Mouse (Mus musculus): ENCODE measurements around the gene Boll. TPM values are rescaled to one million over a fixed set of nuclear protein-coding genes. Genes with fewer than 3 reads are reported as not detected.
A peak's percentile ranks its signal among the peaks of the same experiment; 100 is the strongest.

The Boll gene
- polyA plus RNA-seq (2021): not detected

GRCm38 (mm10) chr1:55363044-55363565 lies at the start of gene Boll:
Gene Boll, minus strand, starts transcription at chr1:55363469.
- peak; percentile 65 for TF ChIP-seq CTCF (IDR thresholded peaks at IDR 0.05)
- DNase-seq (ENCODE audit: low read depth, low spot score) (no peak), ATAC-seq (no peak)
- peaks cover 38% of the 10 kb centered on the region for H3K27me3 ChIP-seq
- POLR2A ChIA-PET: no interaction called here
- CTCF ChIA-PET: no interaction called here
- in situ Hi-C loops (cut with MboI; ENCODE audit: low pct_unique_long_range_greater_than_20kb): loop anchor here (25.0 kb wide), 1 partner anchor 1174 kb away; no protein-coding TSS in a partner anchor

GRCm38 (mm10) chr1:55412569-55412968 lies 49.3 kb upstream of the Boll start:
- in situ Hi-C loops (cut with MboI; ENCODE audit: low pct_unique_long_range_greater_than_20kb): loop anchor here (25.0 kb wide), 1 partner anchor 1975 kb away; the partner anchor contains the start of gene 1700066M21Rik
- ChIA-PET POLR2A (no interaction called here), CTCF (no interaction called here)
- no peak for TF ChIP-seq CTCF (IDR thresholded peaks at IDR 0.05)
- ATAC-seq (no peak), DNase-seq (ENCODE audit: low read depth, low spot score) (no peak)
- no peaks in the 10 kb centered on the region for H3K27me3 ChIP-seq

GRCm38 (mm10) chr1:55411079-55411478 lies 47.8 kb upstream of the Boll start:
- no peaks in the 10 kb centered on the region for H3K27me3 ChIP-seq
- ATAC-seq (no peak), DNase-seq (ENCODE audit: low read depth, low spot score) (no peak)
- POLR2A ChIA-PET: no interaction called here
- in situ Hi-C loops (cut with MboI; ENCODE audit: low pct_unique_long_range_greater_than_20kb): loop anchor here (25.0 kb wide), 1 partner anchor 1976 kb away; the partner anchor contains the start of gene 1700066M21Rik
- CTCF ChIA-PET: interaction anchor here (1.1 kb wide), 1 partner anchor 305 kb away, joined by 3 read pairs; no protein-coding TSS in a partner anchor
- no peak for TF ChIP-seq CTCF (IDR thresholded peaks at IDR 0.05)

- in situ Hi-C loops (cut with MboI; ENCODE audit: low pct_unique_long_range_greater_than_20kb): loop anchor here (25.0 kb wide), 1 partner anchor 1977 kb away; the partner anchor contains the start of gene 1700066M21Rik
- POLR2A ChIA-PET: no interaction called here
- H3K27me3 ChIP-seq: no peaks in the 10 kb centered on the region
- TF ChIP-seq CTCF (IDR thresholded peaks at IDR 0.05): no peak
- DNase-seq (ENCODE audit: low read depth, low spot score) (no peak), ATAC-seq (no peak)
- CTCF ChIA-PET: no interaction called here
Observed at GRCm38 (mm10) chr1:55410670-55411069, 47.4 kb upstream of the Boll start.

GRCm38 (mm10) chr1:55406531-55407375 lies 43.5 kb upstream of the Boll start:
- no peaks in the 10 kb centered on the region for H3K27me3 ChIP-seq
- ChIA-PET CTCF (interaction anchor here (0.9 kb wide), 1 partner anchor 330 kb away, joined by 5 read pairs; no protein-coding TSS in a partner anchor), POLR2A (interaction anchor here (0.5 kb wide), 1 partner anchor 346 kb away, joined by 4 read pairs; no protein-coding TSS in a partner anchor)
- in situ Hi-C loops (cut with MboI; ENCODE audit: low pct_unique_long_range_greater_than_20kb): loop anchor here (5.0 to 25.0 kb wide), 4 partner anchors 171 to 1981 kb away; partner anchors contain the start of gene 1700066M21Rik
- DNase-seq (ENCODE audit: low read depth, low spot score) (no peak), ATAC-seq (peak; percentile 13)
- no peak for TF ChIP-seq CTCF (IDR thresholded peaks at IDR 0.05)

- no peak for TF ChIP-seq CTCF (IDR thresholded peaks at IDR 0.05)
- ATAC-seq (peak; percentile 58), DNase-seq (ENCODE audit: low read depth, low spot score) (no peak)
- in situ Hi-C loops (cut with MboI; ENCODE audit: low pct_unique_long_range_greater_than_20kb): loop anchor here (5.0 to 25.0 kb wide), 4 partner anchors 171 to 1981 kb away; partner anchors contain the start of gene 1700066M21Rik
- ChIA-PET CTCF (interaction anchor here (2.6 kb wide), 1 partner anchor 468 kb away, joined by 25 read pairs; no protein-coding TSS in a partner anchor), POLR2A (interaction anchor here (0.5 kb wide), 1 partner anchor 347 kb away, joined by 4 read pairs; no protein-coding TSS in a partner anchor)
- H3K27me3 ChIP-seq: no peaks in the 10 kb centered on the region
Observed at GRCm38 (mm10) chr1:55406023-55406413, 42.7 kb upstream of the Boll start.

GRCm38 (mm10) chr1:55405272-55406022 lies 42.2 kb upstream of the Boll start, which contains the start of gene Plcl1:
Gene Plcl1, plus strand, starts transcription at chr1:55405921.
- CTCF ChIA-PET: interaction anchor here (0.7 to 2.6 kb wide), 11 partner anchors 170 to 469 kb away, joined by 3 to 25 read pairs (median 5); no protein-coding TSS in a partner anchor
- DNase-seq (ENCODE audit: low read depth, low spot score) (peak; percentile 77), ATAC-seq (peak; percentile 99)
- no peaks in the 10 kb centered on the region for H3K27me3 ChIP-seq
- POLR2A ChIA-PET: no interaction called here
- no peak for TF ChIP-seq CTCF (IDR thresholded peaks at IDR 0.05)
- in situ Hi-C loops (cut with MboI; ENCODE audit: low pct_unique_long_range_greater_than_20kb): loop anchor here (5.0 to 25.0 kb wide), 4 partner anchors 172 to 1982 kb away; partner anchors contain the start of gene 1700066M21Rik

GRCm38 (mm10) chr1:55404439-55404838 lies 41.2 kb upstream of the Boll start:
- in situ Hi-C loops (cut with MboI; ENCODE audit: low pct_unique_long_range_greater_than_20kb): loop anchor here (5.0 to 25.0 kb wide), 3 partner anchors 430 to 1983 kb away; partner anchors contain the start of gene 1700066M21Rik
- ChIA-PET CTCF (interaction anchor here (0.7 to 2.6 kb wide), 18 partner anchors 13 to 470 kb away, joined by 3 to 25 read pairs (median 4); no protein-coding TSS in a partner anchor), POLR2A (no interaction called here)
- DNase-seq (ENCODE audit: low read depth, low spot score) (no peak), ATAC-seq (no peak)
- H3K27me3 ChIP-seq: no peaks in the 10 kb centered on the region
- TF ChIP-seq CTCF (IDR thresholded peaks at IDR 0.05): peak; percentile 74

- ATAC-seq (no peak), DNase-seq (ENCODE audit: low read depth, low spot score) (no peak)
- TF ChIP-seq CTCF (IDR thresholded peaks at IDR 0.05): no peak
- ChIA-PET POLR2A (interaction anchor here (0.5 to 0.6 kb wide), 2 partner anchors 196 to 756 kb away, joined by 3 read pairs; no protein-coding TSS in a partner anchor), CTCF (interaction anchor here (0.7 to 1.8 kb wide), 3 partner anchors 440 to 477 kb away, joined by 3 to 11 read pairs (median 3); no protein-coding TSS in a partner anchor)
- H3K27me3 ChIP-seq: no peaks in the 10 kb centered on the region
- in situ Hi-C loops (cut with MboI; ENCODE audit: low pct_unique_long_range_greater_than_20kb): loop anchor here (5.0 to 25.0 kb wide), 4 partner anchors 313 to 1987 kb away; partner anchors contain the start of genes 1700066M21Rik, Hspd1 and Hspe1
Observed at GRCm38 (mm10) chr1:55399891-55400290, 36.6 kb upstream of the Boll start.

Measured in Patski (cell line).